Mouse (Mus musculus): ENCODE measurements around the gene Mettl18. TPM values are rescaled to one million over a fixed set of nuclear protein-coding genes. Genes with fewer than 3 reads are reported as not detected.

The Mettl18 gene
- 11.9 and 13.2 TPM in 2 replicates for polyA plus RNA-seq (2014; fragmentation: Nextera tagmentation; extraction: Ambion mirVana)

GRCm38 (mm10) chr1:163994721-163995608 lies at the start of gene Mettl18, which contains the start of gene BC055324:
Gene Mettl18 (plus strand): TSS chr1:163994889.
Gene BC055324 (minus strand): TSS chr1:163994796.
- WGBS: 4% methylated on average over 43 of the region's 43 CpGs
- 0 out of 2 replicates have a peak, but pooled peaks cover 3% of the 10 kb centered on the region for H3K4me1 ChIP-seq (ENCODE audit: control insufficient read depth, insufficient read depth, low read length)
- H3K4me2 ChIP-seq (ENCODE audit: low read depth, severe bottlenecking): peak within 1 kb of the TSS; percentile 55
- peak; percentile 97 for ATAC-seq (ENCODE audit: insufficient number of reproducible peaks, low FRiP score, low TSS enrichment, low read depth)
- H3K9me3 ChIP-seq (ENCODE audit: control insufficient read depth, low read length): no peaks in the 10 kb centered on the region
- no peaks in the 10 kb centered on the region for H3K36me3 ChIP-seq (ENCODE audit: control insufficient read depth, insufficient read depth, low read length)
- H3K27me3 ChIP-seq (ENCODE audit: control insufficient read depth, insufficient read depth, low read length): no peaks in the 10 kb centered on the region
- peak within 1 kb of the TSS; percentile 77 for H3K9ac ChIP-seq (ENCODE audit: low read length)
- DNase-seq (ENCODE audit: low spot score): peak; percentile 96
- peak within 1 kb of the TSS; percentile 77 for H3K4me3 ChIP-seq (ENCODE audit: low read depth, low read length)
- no peak within 1 kb of the TSS for H3K27ac ChIP-seq (replicated peaks; ENCODE audit: low read depth, low read length)

GRCm38 (mm10) chr1:163953396-163953795 lies 41.3 kb upstream of the Mettl18 start:
- no peak for ATAC-seq (ENCODE audit: insufficient number of reproducible peaks, low FRiP score, low TSS enrichment, low read depth)
- 98% methylated on average over 2 of the region's 2 CpGs for WGBS
- peaks cover 15% of the 10 kb centered on the region for H3K36me3 ChIP-seq (ENCODE audit: control insufficient read depth, insufficient read depth, low read length)

GRCm38 (mm10) chr1:163958036-163958435 lies 36.7 kb upstream of the Mettl18 start:
- H3K36me3 ChIP-seq (ENCODE audit: control insufficient read depth, insufficient read depth, low read length): peaks cover 11% of the 10 kb centered on the region; the same call in 1 of the 2 replicates
- H3K27me3 ChIP-seq (ENCODE audit: control insufficient read depth, insufficient read depth, low read length): no peaks in the 10 kb centered on the region
- H3K4me3 ChIP-seq (ENCODE audit: low read depth, low read length): no peak overlapping the region
- no peak overlapping the region for H3K9ac ChIP-seq (ENCODE audit: low read length)
- ATAC-seq (ENCODE audit: insufficient number of reproducible peaks, low FRiP score, low TSS enrichment, low read depth): no peak
- no peak overlapping the region for H3K4me2 ChIP-seq (ENCODE audit: low read depth, severe bottlenecking)
- H3K9me3 ChIP-seq (ENCODE audit: control insufficient read depth, low read length): no peaks in the 10 kb centered on the region
- H3K4me1 ChIP-seq (ENCODE audit: control insufficient read depth, insufficient read depth, low read length): no peaks in the 10 kb centered on the region
- no peak for DNase-seq (ENCODE audit: low spot score)
- WGBS: 85% methylated on average over 3 of the region's 3 CpGs
- no peak overlapping the region for H3K27ac ChIP-seq (replicated peaks; ENCODE audit: low read depth, low read length)

More at GRCm38 (mm10) chr1:163953396-163953795, 41.3 kb upstream of the Mettl18 start:
- no peak overlapping the region for H3K9ac ChIP-seq (ENCODE audit: low read length)
- no peak overlapping the region for H3K4me3 ChIP-seq (ENCODE audit: low read depth, low read length)
- no peaks in the 10 kb centered on the region for H3K4me1 ChIP-seq (ENCODE audit: control insufficient read depth, insufficient read depth, low read length)
- no peaks in the 10 kb centered on the region for H3K27me3 ChIP-seq (ENCODE audit: control insufficient read depth, insufficient read depth, low read length)
- no peak overlapping the region for H3K27ac ChIP-seq (replicated peaks; ENCODE audit: low read depth, low read length)
- no peak for DNase-seq (ENCODE audit: low spot score)
- no peak overlapping the region for H3K4me2 ChIP-seq (ENCODE audit: low read depth, severe bottlenecking)
- H3K9me3 ChIP-seq (ENCODE audit: control insufficient read depth, low read length): no peaks in the 10 kb centered on the region

GRCm38 (mm10) chr1:163964008-163964689 lies 30.5 kb upstream of the Mettl18 start:
- Histone ChIP-seq H3K9ac (ENCODE audit: low read length) (no peak overlapping the region), H3K4me1 (ENCODE audit: control insufficient read depth, insufficient read depth, low read length) (no peaks in the 10 kb centered on the region), H3K9me3 (ENCODE audit: control insufficient read depth, low read length) (no peaks in the 10 kb centered on the region), H3K4me2 (ENCODE audit: low read depth, severe bottlenecking) (no peak overlapping the region), H3K27me3 (ENCODE audit: control insufficient read depth, insufficient read depth, low read length) (no peaks in the 10 kb centered on the region), H3K4me3 (ENCODE audit: low read depth, low read length) (no peak overlapping the region), H3K27ac (replicated peaks; ENCODE audit: low read depth, low read length) (no peak overlapping the region), H3K36me3 (ENCODE audit: control insufficient read depth, insufficient read depth, low read length) (peaks cover 6% of the 10 kb centered on the region; the same call in 1 of the 2 replicates)
- whole genome bisulfite sequencing: 93% methylated on average over 10 of the region's 10 CpGs
- ATAC-seq (ENCODE audit: insufficient number of reproducible peaks, low FRiP score, low TSS enrichment, low read depth) (no peak), DNase-seq (ENCODE audit: low spot score) (no peak)

- H3K4me2 ChIP-seq (ENCODE audit: low read depth, severe bottlenecking): no peak overlapping the region
- no peaks in the 10 kb centered on the region for H3K27me3 ChIP-seq (ENCODE audit: control insufficient read depth, insufficient read depth, low read length)
- H3K9me3 ChIP-seq (ENCODE audit: control insufficient read depth, low read length): no peaks in the 10 kb centered on the region
- ATAC-seq (ENCODE audit: insufficient number of reproducible peaks, low FRiP score, low TSS enrichment, low read depth) (no peak), DNase-seq (ENCODE audit: low spot score) (no peak)
- H3K27ac ChIP-seq (replicated peaks; ENCODE audit: low read depth, low read length): no peak overlapping the region
- H3K36me3 ChIP-seq (ENCODE audit: control insufficient read depth, insufficient read depth, low read length): 0 out of 2 replicates have a peak, but pooled peaks cover 2% of the 10 kb centered on the region
- no peak overlapping the region for H3K9ac ChIP-seq (ENCODE audit: low read length)
- no peaks in the 10 kb centered on the region for H3K4me1 ChIP-seq (ENCODE audit: control insufficient read depth, insufficient read depth, low read length)
- no peak overlapping the region for H3K4me3 ChIP-seq (ENCODE audit: low read depth, low read length)
- WGBS: 91% methylated on average over 1 of the region's 1 CpGs
These were observed 20.2 kb upstream of the Mettl18 start for GRCm38 (mm10) chr1:163974471-163974870.

- H3K27me3 ChIP-seq (ENCODE audit: control insufficient read depth, insufficient read depth, low read length): no peaks in the 10 kb centered on the region
- H3K4me3 ChIP-seq (ENCODE audit: low read depth, low read length): no peak overlapping the region
- no peak overlapping the region for H3K9ac ChIP-seq (ENCODE audit: low read length)
- H3K9me3 ChIP-seq (ENCODE audit: control insufficient read depth, low read length): no peaks in the 10 kb centered on the region
- no peak overlapping the region for H3K4me2 ChIP-seq (ENCODE audit: low read depth, severe bottlenecking)
- H3K27ac ChIP-seq (replicated peaks; ENCODE audit: low read depth, low read length): no peak overlapping the region
- no peaks in the 10 kb centered on the region for H3K4me1 ChIP-seq (ENCODE audit: control insufficient read depth, insufficient read depth, low read length)
- peaks cover 5% of the 10 kb centered on the region; the same call in 1 of the 2 replicates for H3K36me3 ChIP-seq (ENCODE audit: control insufficient read depth, insufficient read depth, low read length)
- WGBS: 99% methylated on average over 2 of the region's 2 CpGs
- ATAC-seq (ENCODE audit: insufficient number of reproducible peaks, low FRiP score, low TSS enrichment, low read depth) (no peak), DNase-seq (ENCODE audit: low spot score) (no peak)
These were observed 19.6 kb upstream of the Mettl18 start for GRCm38 (mm10) chr1:163975088-163975487.

GRCm38 (mm10) chr1:163976515-163976914 lies 18.2 kb upstream of the Mettl18 start:
- Histone ChIP-seq H3K27ac (replicated peaks; ENCODE audit: low read depth, low read length) (no peak overlapping the region), H3K9me3 (ENCODE audit: control insufficient read depth, low read length) (no peaks in the 10 kb centered on the region), H3K27me3 (ENCODE audit: control insufficient read depth, insufficient read depth, low read length) (no peaks in the 10 kb centered on the region), H3K4me2 (ENCODE audit: low read depth, severe bottlenecking) (no peak overlapping the region), H3K4me3 (ENCODE audit: low read depth, low read length) (no peak overlapping the region), H3K9ac (ENCODE audit: low read length) (no peak overlapping the region), H3K4me1 (ENCODE audit: control insufficient read depth, insufficient read depth, low read length) (no peaks in the 10 kb centered on the region), H3K36me3 (ENCODE audit: control insufficient read depth, insufficient read depth, low read length) (peaks cover 6% of the 10 kb centered on the region; the same call in 1 of the 2 replicates)
- no peak for ATAC-seq (ENCODE audit: insufficient number of reproducible peaks, low FRiP score, low TSS enrichment, low read depth)
- WGBS: 89% methylated on average over 1 of the region's 1 CpGs
- DNase-seq (ENCODE audit: low spot score): no peak

- Histone ChIP-seq H3K27ac (replicated peaks; ENCODE audit: low read depth, low read length) (no peak overlapping the region), H3K27me3 (ENCODE audit: control insufficient read depth, insufficient read depth, low read length) (no peaks in the 10 kb centered on the region), H3K36me3 (ENCODE audit: control insufficient read depth, insufficient read depth, low read length) (no peaks in the 10 kb centered on the region), H3K4me3 (ENCODE audit: low read depth, low read length) (no peak overlapping the region), H3K9me3 (ENCODE audit: control insufficient read depth, low read length) (no peaks in the 10 kb centered on the region), H3K4me2 (ENCODE audit: low read depth, severe bottlenecking) (no peak overlapping the region), H3K4me1 (ENCODE audit: control insufficient read depth, insufficient read depth, low read length) (0 out of 2 replicates have a peak, but pooled peaks cover 3% of the 10 kb centered on the region), H3K9ac (ENCODE audit: low read length) (no peak overlapping the region)
- WGBS: 91% methylated on average over 4 of the region's 4 CpGs
- no peak for DNase-seq (ENCODE audit: low spot score)
- ATAC-seq (ENCODE audit: insufficient number of reproducible peaks, low FRiP score, low TSS enrichment, low read depth): no peak
These were observed 2.3 kb upstream of the Mettl18 start for GRCm38 (mm10) chr1:163992371-163992770.

Measured in limb, embryonic 11.5 days (tissue).